Mouse (Mus musculus) kidney, postnatal 4 days (tissue): ENCODE results near the gene Pagr1b.

Experiments used
- DNase-seq, 2 experiments: peaks; one replicate each; pipeline ENCODE4 v3.0.0; 2021; ENCODE audit warnings: mixed read lengths in 2 of 2

Pagr1b gene

GRCm38 (mm10) chr7:127019306-127019960, 3.1 kb upstream of the Pagr1b start:
- DNase-seq = no peak

GRCm38 (mm10) chr7:127018416-127019305, 2.4 kb upstream of the Pagr1b start:
- no peak for DNase-seq

- no peak for DNase-seq
Observed at GRCm38 (mm10) chr7:127017950-127018345, 1.7 kb upstream of the Pagr1b start.

GRCm38 (mm10) chr7:127016971-127017949, 976 bp upstream of the Pagr1b start, which contains the start of gene Pagr1a:
TSS of gene Pagr1a (minus strand) at chr7:127017352.
- DNase-seq = peak; percentile 97 to 99

- peak in 1 of 2 experiments; percentile 72 for DNase-seq
Observed at GRCm38 (mm10) chr7:127016486-127016938, 228 bp upstream of the Pagr1b start.

- peak; percentile 63 to 74 for DNase-seq
Observed at GRCm38 (mm10) chr7:127016081-127016480, 203 bp downstream of the Pagr1b start.

- DNase-seq = no peak
Observed at GRCm38 (mm10) chr7:127014993-127015392, 1.3 kb downstream of the Pagr1b start.

GRCm38 (mm10) chr7:127014320-127014719, 2.0 kb downstream of the Pagr1b start, which contains the start of gene Mvp:
TSS of gene Mvp (minus strand) at chr7:127014621.
- peak; percentile 78 to 85 for DNase-seq

GRCm38 (mm10) chr7:127013385-127013784, 2.9 kb downstream of the Pagr1b start:
- no peak for DNase-seq

GRCm38 (mm10) chr7:127012845-127013244, 3.4 kb downstream of the Pagr1b start:
- no peak for DNase-seq

- DNase-seq = no peak
Observed at GRCm38 (mm10) chr7:127012374-127012773, 3.9 kb downstream of the Pagr1b start.

- no peak for DNase-seq
Observed at GRCm38 (mm10) chr7:127011717-127012116, 4.6 kb downstream of the Pagr1b start.

- no peak for DNase-seq
Observed at GRCm38 (mm10) chr7:127011051-127011450, 5.2 kb downstream of the Pagr1b start.

- DNase-seq = no peak
Observed at GRCm38 (mm10) chr7:127009307-127010085, 6.8 kb downstream of the Pagr1b start.

GRCm38 (mm10) chr7:127008239-127009019, 7.9 kb downstream of the Pagr1b start:
- peak; percentile 79 to 85 for DNase-seq

- DNase-seq = no peak
Observed at GRCm38 (mm10) chr7:127007313-127008024, 8.8 kb downstream of the Pagr1b start.

GRCm38 (mm10) chr7:127004122-127004875, 12.0 kb downstream of the Pagr1b start:
- no peak for DNase-seq

- DNase-seq = no peak
Observed at GRCm38 (mm10) chr7:127003620-127004019, 12.7 kb downstream of the Pagr1b start.

GRCm38 (mm10) chr7:126999568-126999967, 16.7 kb downstream of the Pagr1b start:
- no peak for DNase-seq
